Mouse (Mus musculus): ENCODE measurements around the gene Cyp2d11. TPM values are rescaled to one million over a fixed set of nuclear protein-coding genes. Genes with fewer than 3 reads are reported as not detected.

The Cyp2d11 gene
- polyA plus RNA-seq, 1 experiment: not detected

DNA sequence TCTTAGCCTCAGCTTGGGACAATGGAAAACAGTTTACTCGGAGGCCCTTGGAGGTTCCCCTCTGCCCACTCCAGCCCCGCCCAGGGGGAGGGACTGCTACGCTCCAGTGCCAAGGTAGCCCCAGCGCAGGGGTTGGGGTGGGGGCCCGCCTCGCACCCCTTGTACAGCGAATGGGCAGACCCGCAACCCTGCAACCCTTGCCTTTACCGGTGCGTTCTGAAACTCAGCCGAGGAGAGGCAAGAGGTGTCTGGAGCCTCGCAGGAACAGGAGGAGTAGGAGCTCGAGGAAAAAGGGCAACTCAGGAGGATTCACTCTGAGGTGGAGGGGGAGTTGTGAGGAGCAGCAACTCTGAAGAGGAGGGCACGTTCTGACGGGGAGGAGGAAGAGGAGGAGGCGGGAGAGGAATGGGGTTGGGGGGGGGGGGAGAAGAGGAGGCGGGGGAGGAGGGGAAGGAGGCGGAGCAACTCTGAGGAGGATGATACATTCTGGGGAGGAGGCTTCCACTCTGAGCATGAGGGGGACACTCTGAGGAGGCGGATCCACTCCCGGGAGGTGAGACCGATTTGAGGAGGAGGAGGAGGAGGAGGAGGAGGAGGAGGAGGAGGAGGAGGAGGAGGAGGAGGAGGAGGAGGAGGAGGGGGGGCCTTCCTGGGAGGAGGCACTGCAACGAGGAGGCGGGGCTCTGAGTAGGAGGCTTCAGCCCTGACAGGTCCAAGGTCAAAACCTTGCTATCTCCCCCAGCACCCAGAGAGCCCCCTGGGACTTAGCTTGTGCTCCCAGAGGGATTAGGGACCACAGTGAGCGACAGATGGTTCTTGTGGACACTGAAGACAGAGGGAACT is 13.7 kb downstream of the Cyp2d11 start, which contains the start of gene Cyp2d22:
Gene Cyp2d22, minus strand, starts transcription at position 390 of the 843 bp plus-strand sequence.
- no peak within 1 kb of the TSS for H3ac ChIP-seq (ENCODE audit: control insufficient read depth, insufficient read length, low read depth)

DNA sequence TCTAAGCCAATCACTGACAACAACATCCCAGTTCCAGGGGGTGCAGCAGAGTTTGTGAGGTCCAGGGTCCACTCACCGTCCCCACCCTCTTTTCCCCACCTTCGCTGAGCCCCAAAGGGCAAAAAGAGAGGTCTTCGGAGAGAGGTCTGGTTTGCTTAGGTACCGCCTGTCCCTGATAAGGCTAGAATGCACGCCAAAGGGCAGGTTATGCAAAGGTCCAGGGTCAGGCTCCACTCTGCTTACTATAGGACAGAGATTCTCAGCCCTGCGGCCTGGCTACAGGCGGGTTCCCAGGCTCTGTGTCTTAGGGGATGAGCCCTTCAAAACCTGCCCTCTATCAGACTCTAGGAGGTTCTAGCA is 14.3 kb downstream of the Cyp2d11 start:
- Histone ChIP-seq H3K79me3 (ENCODE audit: low read depth) (no peaks in the 10 kb centered on the region), H3K4me3 (ENCODE audit: insufficient read depth, poor library complexity, severe bottlenecking) (no peak overlapping the region), H3K27me3 (ENCODE audit: control insufficient read depth, insufficient read depth, insufficient read length) (no peaks in the 10 kb centered on the region), H3K79me2 (ENCODE audit: control insufficient read depth, insufficient read depth) (no peaks in the 10 kb centered on the region), H3ac (ENCODE audit: control insufficient read depth, insufficient read length, low read depth) (no peak overlapping the region), H3K36me3 (ENCODE audit: control insufficient read depth, insufficient read depth) (no peaks in the 10 kb centered on the region)
- no peak for TF ChIP-seq CTCF (IDR thresholded peaks at IDR 0.05; ENCODE audit: control insufficient read depth, insufficient read depth, insufficient read length)
- TF ChIP-seq CEBPB (IDR thresholded peaks at IDR 0.05; ENCODE audit: low read depth): no peak
- TF ChIP-seq FOSL1 (IDR thresholded peaks at IDR 0.05; ENCODE audit: insufficient read depth, low read length, poor library complexity, severe bottlenecking): no peak
- no peak for TF ChIP-seq USF1 (IDR thresholded peaks at IDR 0.05; ENCODE audit: low read depth)
- TF ChIP-seq MYOG (IDR thresholded peaks at IDR 0.05; ENCODE audit: control insufficient read depth, extremely low read depth, insufficient read length): no peak
- TF ChIP-seq MAX (IDR thresholded peaks at IDR 0.05): no peak
- no peak for TF ChIP-seq MYOD1 (IDR thresholded peaks at IDR 0.05; ENCODE audit: control insufficient read depth, insufficient read length, low read depth)

More for the DNA sequence above, 13.7 kb downstream of the Cyp2d11 start, which contains the start of gene Cyp2d22:
- TF ChIP-seq MAX (IDR thresholded peaks at IDR 0.05) (no peak), CTCF (IDR thresholded peaks at IDR 0.05; ENCODE audit: control insufficient read depth, insufficient read depth, insufficient read length) (no peak), USF1 (IDR thresholded peaks at IDR 0.05; ENCODE audit: low read depth) (no peak), CEBPB (IDR thresholded peaks at IDR 0.05; ENCODE audit: low read depth) (no peak)
- no peaks in the 10 kb centered on the region for H3K79me3 ChIP-seq (ENCODE audit: low read depth)
- H3K27me3 ChIP-seq (ENCODE audit: control insufficient read depth, insufficient read depth, insufficient read length): no peaks in the 10 kb centered on the region
- H3K79me2 ChIP-seq (ENCODE audit: control insufficient read depth, insufficient read depth): no peaks in the 10 kb centered on the region
- H3K4me3 ChIP-seq (ENCODE audit: insufficient read depth, poor library complexity, severe bottlenecking): no peak within 1 kb of the TSS
- H3K36me3 ChIP-seq (ENCODE audit: control insufficient read depth, insufficient read depth): no peaks in the 10 kb centered on the region

GRCm38 (mm10) chr15:82378261-82379180 is 15.3 kb downstream of the Cyp2d11 start:
- TF ChIP-seq MYOG (IDR thresholded peaks at IDR 0.05; ENCODE audit: control insufficient read depth, extremely low read depth, insufficient read length) (no peak), FOSL1 (IDR thresholded peaks at IDR 0.05; ENCODE audit: insufficient read depth, low read length, poor library complexity, severe bottlenecking) (no peak), USF1 (IDR thresholded peaks at IDR 0.05; ENCODE audit: low read depth) (no peak), MYOD1 (IDR thresholded peaks at IDR 0.05; ENCODE audit: control insufficient read depth, insufficient read length, low read depth) (no peak), MAX (IDR thresholded peaks at IDR 0.05) (no peak), CEBPB (IDR thresholded peaks at IDR 0.05; ENCODE audit: low read depth) (no peak)
- H3K36me3 ChIP-seq (ENCODE audit: control insufficient read depth, insufficient read depth): no peaks in the 10 kb centered on the region
- H3K4me3 ChIP-seq (ENCODE audit: insufficient read depth, poor library complexity, severe bottlenecking): no peak overlapping the region
- no peaks in the 10 kb centered on the region for H3K79me3 ChIP-seq (ENCODE audit: low read depth)
- H3K27me3 ChIP-seq (ENCODE audit: control insufficient read depth, insufficient read depth, insufficient read length): no peaks in the 10 kb centered on the region
- no peak overlapping the region for H3ac ChIP-seq (ENCODE audit: control insufficient read depth, insufficient read length, low read depth)
- H3K79me2 ChIP-seq (ENCODE audit: control insufficient read depth, insufficient read depth): no peaks in the 10 kb centered on the region

GRCm38 (mm10) chr15:82377701-82378100 is 16.1 kb downstream of the Cyp2d11 start:
- H3K79me3 ChIP-seq (ENCODE audit: low read depth): no peaks in the 10 kb centered on the region
- H3ac ChIP-seq (ENCODE audit: control insufficient read depth, insufficient read length, low read depth): no peak overlapping the region
- H3K27me3 ChIP-seq (ENCODE audit: control insufficient read depth, insufficient read depth, insufficient read length): peaks cover under 1% of the 10 kb centered on the region
- TF ChIP-seq MYOG (IDR thresholded peaks at IDR 0.05; ENCODE audit: control insufficient read depth, extremely low read depth, insufficient read length) (no peak), USF1 (IDR thresholded peaks at IDR 0.05; ENCODE audit: low read depth) (no peak), CTCF (IDR thresholded peaks at IDR 0.05; ENCODE audit: control insufficient read depth, insufficient read depth, insufficient read length) (no peak), MYOD1 (IDR thresholded peaks at IDR 0.05; ENCODE audit: control insufficient read depth, insufficient read length, low read depth) (no peak), FOSL1 (IDR thresholded peaks at IDR 0.05; ENCODE audit: insufficient read depth, low read length, poor library complexity, severe bottlenecking) (no peak)
- no peak overlapping the region for H3K4me3 ChIP-seq (ENCODE audit: insufficient read depth, poor library complexity, severe bottlenecking)
- no peaks in the 10 kb centered on the region for H3K36me3 ChIP-seq (ENCODE audit: control insufficient read depth, insufficient read depth)
- no peaks in the 10 kb centered on the region for H3K79me2 ChIP-seq (ENCODE audit: control insufficient read depth, insufficient read depth)

- Histone ChIP-seq H3K79me3 (ENCODE audit: low read depth) (no peaks in the 10 kb centered on the region), H3ac (ENCODE audit: control insufficient read depth, insufficient read length, low read depth) (no peak overlapping the region), H3K36me3 (ENCODE audit: control insufficient read depth, insufficient read depth) (no peaks in the 10 kb centered on the region), H3K27me3 (ENCODE audit: control insufficient read depth, insufficient read depth, insufficient read length) (peaks cover 9% of the 10 kb centered on the region), H3K4me3 (ENCODE audit: insufficient read depth, poor library complexity, severe bottlenecking) (no peak overlapping the region), H3K79me2 (ENCODE audit: control insufficient read depth, insufficient read depth) (no peaks in the 10 kb centered on the region)
- TF ChIP-seq FOSL1 (IDR thresholded peaks at IDR 0.05; ENCODE audit: insufficient read depth, low read length, poor library complexity, severe bottlenecking) (no peak), MYOG (IDR thresholded peaks at IDR 0.05; ENCODE audit: control insufficient read depth, extremely low read depth, insufficient read length) (no peak), CEBPB (IDR thresholded peaks at IDR 0.05; ENCODE audit: low read depth) (no peak), MAX (IDR thresholded peaks at IDR 0.05) (no peak)
Observed at GRCm38 (mm10) chr15:82376393-82377138, 17.3 kb downstream of the Cyp2d11 start.

Data from C2C12 (cell line).